Mouse (Mus musculus) WW6 (cell line): ENCODE results near the gene Ccdc163.

ENCODE experiments used
- DNase-seq: peaks from one replicate; pipeline ENCODE4 v3.0.0-alpha.2; 2013; ENCODE audit warnings: low read depth, low spot score

The Ccdc163 gene

GRCm38 (mm10) chr4:116776391-116776790 lies 68.1 kb downstream of the Ccdc163 start:
- no peak for DNase-seq

- DNase-seq, result no peak
Measured at GRCm38 (mm10) chr4:116777079-116777478, 68.8 kb downstream of the Ccdc163 start.

- no peak for DNase-seq
Measured at GRCm38 (mm10) chr4:116780541-116780940, 72.2 kb downstream of the Ccdc163 start.

GRCm38 (mm10) chr4:116781366-116781765 lies 73.1 kb downstream of the Ccdc163 start:
- DNase-seq, result no peak

GRCm38 (mm10) chr4:116782171-116782570 lies 73.9 kb downstream of the Ccdc163 start:
- DNase-seq, result no peak

- DNase-seq, result no peak
Measured at GRCm38 (mm10) chr4:116786587-116786986, 78.3 kb downstream of the Ccdc163 start.

GRCm38 (mm10) chr4:116787985-116788760 lies 79.9 kb downstream of the Ccdc163 start:
- no peak for DNase-seq

GRCm38 (mm10) chr4:116788956-116789355 lies 80.6 kb downstream of the Ccdc163 start:
- DNase-seq, result no peak

- no peak for DNase-seq
Measured at GRCm38 (mm10) chr4:116792453-116792852, 84.1 kb downstream of the Ccdc163 start.

- no peak for DNase-seq
Measured at GRCm38 (mm10) chr4:116794273-116794672, 86.0 kb downstream of the Ccdc163 start.

- no peak for DNase-seq
Measured at GRCm38 (mm10) chr4:116796442-116797110, 88.3 kb downstream of the Ccdc163 start.

- no peak for DNase-seq
Measured at GRCm38 (mm10) chr4:116799901-116800300, 91.6 kb downstream of the Ccdc163 start.
